Mouse (Mus musculus): ENCODE measurements around the gene Psors1c2. TPM values are rescaled to one million over a fixed set of nuclear protein-coding genes. Genes with fewer than 3 reads are reported as not detected.

Gene Psors1c2
- polyA plus RNA-seq, 1 experiment from 2014 or later = 1.4 TPM

GRCm38 (mm10) chr17:35526644-35527043 is 6.4 kb upstream of the Psors1c2 start:
- Histone ChIP-seq H3K36me3 (peaks cover 40% of the 10 kb centered on the region), H3K27ac (no peak overlapping the region), H3K9ac (no peak overlapping the region), H3K4me3 (no peak overlapping the region), H3K27me3 (replicated peaks) (no peaks in the 10 kb centered on the region), H3K9me3 (no peaks in the 10 kb centered on the region), H3K4me2 (replicated peaks) (no peak overlapping the region), H3K4me1 (no peaks in the 10 kb centered on the region; the same call in 1 of the 2 replicates)
- WGBS = 80% methylated on average over 8 of the region's 8 CpGs
- ATAC-seq (ENCODE audit: low FRiP score, low read depth) = no peak

DNA sequence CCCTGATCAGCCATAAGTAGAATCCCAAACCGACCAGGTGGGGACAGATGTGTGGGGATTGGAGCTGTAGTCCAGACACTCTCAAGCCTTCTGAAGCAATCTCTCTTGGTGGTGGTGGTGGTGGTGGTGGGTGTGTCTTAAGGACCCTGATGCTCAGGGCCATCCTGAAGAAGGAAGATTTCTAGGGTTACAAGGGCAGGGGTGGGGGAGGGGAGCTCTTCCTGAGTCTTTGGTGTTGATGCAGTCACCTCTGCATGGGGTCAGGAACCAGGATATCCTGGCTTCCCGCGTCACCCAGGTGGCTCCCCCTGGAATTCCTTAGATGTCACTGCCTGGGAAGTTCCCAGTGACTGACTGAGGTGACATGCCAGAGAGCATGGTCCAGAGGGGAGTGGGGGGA is 641 bp upstream of the Psors1c2 start:
- Histone ChIP-seq H3K9me3 (no peaks in the 10 kb centered on the region), H3K4me2 (replicated peaks) (no peak overlapping the region), H3K4me1 (no peaks in the 10 kb centered on the region; the same call in 1 of the 2 replicates), H3K27me3 (replicated peaks) (0 out of 2 replicates have a peak, but pooled peaks cover 3% of the 10 kb centered on the region), H3K27ac (no peak overlapping the region), H3K4me3 (no peak overlapping the region), H3K36me3 (peaks cover 16% of the 10 kb centered on the region), H3K9ac (no peak overlapping the region)
- 8% methylated on average over 3 of the region's 3 CpGs for WGBS
- ATAC-seq (ENCODE audit: low FRiP score, low read depth) = no peak

DNA sequence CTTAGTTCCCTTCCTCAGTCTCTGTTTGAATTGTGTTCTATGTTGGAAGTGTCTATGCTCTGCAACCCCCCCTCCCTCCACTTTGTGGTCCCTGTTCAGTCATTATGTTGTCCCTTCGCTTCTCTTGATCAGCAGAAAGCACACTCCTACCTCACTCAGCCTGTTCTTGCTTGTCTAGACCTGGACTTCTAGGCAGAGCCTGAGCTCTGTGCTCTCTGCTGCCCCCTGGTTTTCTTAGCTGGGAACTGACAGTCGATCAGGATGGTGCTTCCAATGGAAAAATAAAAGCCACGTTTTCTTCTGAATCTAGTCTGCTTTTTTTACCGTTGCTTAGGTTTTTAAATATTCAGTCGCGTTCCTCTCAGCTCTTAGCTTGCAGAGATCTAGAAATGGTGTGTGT is 1.3 kb downstream of the Psors1c2 start:
- ATAC-seq (ENCODE audit: low FRiP score, low read depth) = no peak; the same call in 1 of the 2 replicates
- 16% methylated on average over 6 of the region's 6 CpGs for WGBS
- Histone ChIP-seq H3K4me3 (no peak overlapping the region), H3K36me3 (peaks cover 10% of the 10 kb centered on the region), H3K9ac (no peak overlapping the region), H3K4me1 (no peaks in the 10 kb centered on the region; the same call in 1 of the 2 replicates), H3K9me3 (no peaks in the 10 kb centered on the region), H3K27me3 (replicated peaks) (0 out of 2 replicates have a peak, but pooled peaks cover 3% of the 10 kb centered on the region), H3K27ac (no peak overlapping the region), H3K4me2 (replicated peaks) (no peak overlapping the region)

DNA sequence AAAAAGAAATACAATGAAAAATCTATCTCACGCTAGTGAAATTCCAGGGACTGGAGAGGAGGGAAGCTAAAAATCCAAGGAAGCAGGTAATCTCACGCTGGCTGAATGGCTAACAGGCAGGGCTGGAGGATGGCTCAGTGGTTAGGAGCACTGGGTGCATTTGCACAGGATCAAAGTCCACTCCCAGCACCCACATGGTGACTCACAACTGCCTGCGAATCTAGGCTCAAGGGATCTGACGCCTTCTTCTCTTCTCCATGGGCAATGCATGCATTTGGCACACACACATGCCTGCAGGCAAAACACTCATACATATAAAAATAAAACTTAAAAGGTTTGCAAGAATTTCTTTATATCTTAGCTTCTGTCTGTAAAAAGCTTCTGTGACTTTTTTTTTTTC is 4.4 kb downstream of the Psors1c2 start:
- WGBS = 92% methylated on average over 4 of the region's 4 CpGs
- Histone ChIP-seq H3K27ac (no peak overlapping the region), H3K36me3 (no peaks in the 10 kb centered on the region), H3K27me3 (replicated peaks) (0 out of 2 replicates have a peak, but pooled peaks cover 3% of the 10 kb centered on the region), H3K9me3 (no peaks in the 10 kb centered on the region), H3K4me3 (no peak overlapping the region), H3K4me2 (replicated peaks) (no peak overlapping the region), H3K4me1 (no peaks in the 10 kb centered on the region), H3K9ac (no peak overlapping the region)
- no peak for ATAC-seq (ENCODE audit: low FRiP score, low read depth)

GRCm38 (mm10) chr17:35538476-35538875 is 5.5 kb downstream of the Psors1c2 start:
- no peak for ATAC-seq (ENCODE audit: low FRiP score, low read depth)
- no peak overlapping the region for H3K27ac ChIP-seq
- WGBS = 88% methylated on average over 1 of the region's 1 CpGs
- H3K36me3 ChIP-seq = no peaks in the 10 kb centered on the region
- H3K27me3 ChIP-seq (replicated peaks) = no peaks in the 10 kb centered on the region
- H3K9ac ChIP-seq = no peak overlapping the region
- H3K4me3 ChIP-seq = no peak overlapping the region
- no peaks in the 10 kb centered on the region for H3K9me3 ChIP-seq
- no peak overlapping the region for H3K4me2 ChIP-seq (replicated peaks)
- no peaks in the 10 kb centered on the region for H3K4me1 ChIP-seq

DNA sequence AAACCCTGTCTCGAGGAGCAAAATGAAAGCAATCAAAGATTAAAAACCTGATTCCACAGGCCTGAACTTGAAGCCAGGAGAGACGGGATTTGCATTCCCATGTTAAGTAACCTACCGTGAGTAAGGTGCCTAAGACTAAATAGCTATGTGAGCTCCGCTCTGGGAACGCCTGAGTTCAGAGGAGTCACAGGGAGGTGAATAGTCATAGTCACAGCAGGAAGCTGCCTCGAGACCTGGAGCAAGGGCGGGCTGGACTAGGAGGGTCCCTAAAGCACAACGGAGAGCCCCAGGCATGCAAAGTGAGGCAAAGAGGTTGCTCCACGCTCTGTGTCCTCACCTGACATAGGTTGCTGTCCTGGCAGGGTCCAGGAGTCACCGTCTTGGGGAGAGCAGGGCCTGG is 6.5 kb downstream of the Psors1c2 start:
- no peaks in the 10 kb centered on the region for H3K9me3 ChIP-seq
- no peak overlapping the region for H3K4me2 ChIP-seq (replicated peaks)
- 53% methylated on average over 10 of the region's 10 CpGs for WGBS
- H3K27me3 ChIP-seq (replicated peaks) = no peaks in the 10 kb centered on the region
- no peaks in the 10 kb centered on the region for H3K36me3 ChIP-seq
- no peak overlapping the region for H3K4me3 ChIP-seq
- H3K9ac ChIP-seq = no peak overlapping the region
- H3K4me1 ChIP-seq = no peaks in the 10 kb centered on the region
- ATAC-seq (ENCODE audit: low FRiP score, low read depth) = no peak
- no peak overlapping the region for H3K27ac ChIP-seq

DNA sequence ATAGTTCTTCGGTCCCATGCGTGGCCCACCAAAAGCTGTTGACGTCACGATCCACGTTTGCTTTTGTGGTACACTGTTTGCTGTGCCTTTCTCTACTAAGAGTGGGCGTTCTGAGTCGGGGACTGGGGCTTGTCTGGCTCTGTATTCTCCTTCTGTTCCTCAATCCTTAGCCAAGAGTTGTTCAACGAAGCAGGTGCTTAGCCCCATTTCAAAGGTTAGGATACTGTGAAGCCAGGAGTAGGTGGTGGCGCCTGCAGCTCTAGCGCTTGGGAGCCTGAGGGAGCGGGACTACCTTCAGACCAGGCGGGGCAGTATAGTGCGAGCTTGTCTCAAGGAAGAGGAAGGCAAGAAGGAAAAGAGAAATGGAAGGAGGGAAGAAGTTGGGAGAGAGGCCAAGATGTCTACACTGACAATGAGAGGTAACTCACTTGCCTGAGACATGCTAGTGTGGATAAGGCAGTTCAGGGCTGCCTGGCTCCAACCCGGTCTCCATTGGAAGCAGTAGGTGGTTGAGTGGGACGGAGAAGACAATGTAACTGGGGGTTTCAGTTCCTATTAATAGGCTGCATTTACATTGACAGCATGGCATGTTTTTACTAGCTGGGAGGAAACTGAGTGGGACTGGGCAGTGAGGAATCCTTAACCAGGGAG is 9.9 kb downstream of the Psors1c2 start:
- no peak overlapping the region for H3K9ac ChIP-seq
- H3K27me3 ChIP-seq (replicated peaks) = no peaks in the 10 kb centered on the region
- H3K36me3 ChIP-seq = no peaks in the 10 kb centered on the region
- H3K9me3 ChIP-seq = no peaks in the 10 kb centered on the region
- H3K27ac ChIP-seq = 0 out of 2 replicates have a peak overlapping the region, but pooled peaks have one; percentile 0
- no peak overlapping the region for H3K4me3 ChIP-seq
- H3K4me2 ChIP-seq (replicated peaks) = peak overlapping the region; percentile 15; the same call in 1 of the 2 replicates
- WGBS = 79% methylated on average over 15 of the region's 15 CpGs
- H3K4me1 ChIP-seq = peaks cover 4% of the 10 kb centered on the region
- peak; percentile 48 for ATAC-seq (ENCODE audit: low FRiP score, low read depth)

DNA sequence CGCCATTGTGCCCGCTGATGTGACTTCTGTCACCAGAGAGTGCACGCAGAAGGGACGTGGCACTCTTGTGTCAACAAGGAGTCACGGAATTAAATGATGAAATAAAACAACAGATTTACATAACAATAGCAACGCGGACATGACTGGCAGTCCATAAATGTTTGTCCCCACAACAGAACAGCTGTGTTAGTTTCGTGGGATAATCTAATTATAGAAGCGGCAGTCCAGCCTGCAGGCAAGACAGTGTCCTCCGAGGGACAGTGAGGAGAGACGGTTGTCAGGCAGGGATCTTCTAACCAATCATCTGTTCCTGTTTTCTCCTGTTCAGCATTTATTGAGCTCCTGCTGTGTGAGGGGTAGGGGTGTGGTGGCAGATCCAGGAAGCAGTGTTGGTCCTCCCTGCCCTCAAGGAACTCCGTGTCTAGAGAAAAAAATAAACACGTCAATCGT is 10.4 kb downstream of the Psors1c2 start:
- Histone ChIP-seq H3K36me3 (no peaks in the 10 kb centered on the region), H3K27ac (no peak overlapping the region), H3K27me3 (replicated peaks) (no peaks in the 10 kb centered on the region), H3K4me2 (replicated peaks) (peak overlapping the region; percentile 15; the same call in 1 of the 2 replicates), H3K4me1 (peaks cover 4% of the 10 kb centered on the region), H3K4me3 (no peak overlapping the region), H3K9ac (no peak overlapping the region), H3K9me3 (no peaks in the 10 kb centered on the region)
- ATAC-seq (ENCODE audit: low FRiP score, low read depth) = peak; percentile 65
- 28% methylated on average over 14 of the region's 14 CpGs for WGBS

DNA sequence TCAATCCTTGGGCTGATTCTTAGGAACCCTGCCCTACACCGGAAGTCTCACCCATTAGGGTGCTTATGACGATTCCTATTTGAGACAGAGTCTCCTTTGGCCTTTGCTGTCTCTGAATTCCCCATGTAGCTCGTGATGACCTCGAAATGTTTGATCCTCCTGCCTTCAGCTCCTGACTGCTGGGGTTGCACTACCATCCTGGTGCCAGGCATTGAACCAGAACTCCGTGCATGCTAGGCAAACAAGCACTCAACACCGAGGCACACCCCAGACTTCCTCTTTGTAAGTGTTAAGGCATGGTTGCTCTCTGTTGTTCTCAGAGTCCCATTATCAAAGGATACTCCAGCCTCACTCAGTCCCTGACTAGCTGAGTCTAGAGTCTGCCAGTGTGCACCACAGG is 11.0 kb downstream of the Psors1c2 start:
- H3K4me2 ChIP-seq (replicated peaks) = no peak overlapping the region
- H3K9ac ChIP-seq = no peak overlapping the region
- no peaks in the 10 kb centered on the region for H3K27me3 ChIP-seq (replicated peaks)
- H3K9me3 ChIP-seq = no peaks in the 10 kb centered on the region
- H3K4me1 ChIP-seq = peaks cover 4% of the 10 kb centered on the region
- H3K27ac ChIP-seq = no peak overlapping the region
- H3K4me3 ChIP-seq = no peak overlapping the region
- WGBS = 85% methylated on average over 6 of the region's 6 CpGs
- ATAC-seq (ENCODE audit: low FRiP score, low read depth) = no peak
- no peaks in the 10 kb centered on the region for H3K36me3 ChIP-seq

- Histone ChIP-seq H3K4me3 (no peak overlapping the region), H3K27me3 (replicated peaks) (no peaks in the 10 kb centered on the region), H3K9ac (no peak overlapping the region), H3K4me2 (replicated peaks) (no peak overlapping the region), H3K4me1 (peaks cover 4% of the 10 kb centered on the region), H3K36me3 (no peaks in the 10 kb centered on the region), H3K27ac (no peak overlapping the region), H3K9me3 (no peaks in the 10 kb centered on the region)
- no peak for ATAC-seq (ENCODE audit: low FRiP score, low read depth)
- 38% methylated on average over 6 of the region's 6 CpGs for WGBS
Measured at GRCm38 (mm10) chr17:35544680-35545079, 11.7 kb downstream of the Psors1c2 start.

- H3K4me2 ChIP-seq (replicated peaks) = no peak overlapping the region
- WGBS = 62% methylated on average over 2 of the region's 2 CpGs
- H3K36me3 ChIP-seq = no peaks in the 10 kb centered on the region
- no peak overlapping the region for H3K4me3 ChIP-seq
- H3K9ac ChIP-seq = no peak overlapping the region
- H3K4me1 ChIP-seq = peaks cover 4% of the 10 kb centered on the region
- no peak for ATAC-seq (ENCODE audit: low FRiP score, low read depth)
- no peaks in the 10 kb centered on the region for H3K27me3 ChIP-seq (replicated peaks)
- H3K9me3 ChIP-seq = no peaks in the 10 kb centered on the region
- no peak overlapping the region for H3K27ac ChIP-seq
Measured at GRCm38 (mm10) chr17:35547465-35547864, 14.5 kb downstream of the Psors1c2 start.

GRCm38 (mm10) chr17:35548636-35549035 is 15.6 kb downstream of the Psors1c2 start:
- Histone ChIP-seq H3K27ac (no peak overlapping the region), H3K9me3 (no peaks in the 10 kb centered on the region), H3K9ac (no peak overlapping the region), H3K4me2 (replicated peaks) (no peak overlapping the region), H3K4me3 (no peak overlapping the region), H3K27me3 (replicated peaks) (no peaks in the 10 kb centered on the region), H3K4me1 (peaks cover 4% of the 10 kb centered on the region), H3K36me3 (no peaks in the 10 kb centered on the region)
- ATAC-seq (ENCODE audit: low FRiP score, low read depth) = no peak
- WGBS = 20% methylated on average over 5 of the region's 5 CpGs
